Mouse (Mus musculus) stomach, embryonic 15.5 days (tissue): Measurements from ENCODE around the gene Igf2bp1. TPM values are rescaled to one million over a fixed set of nuclear protein-coding genes. Genes with fewer than 3 reads are reported as not detected.
A peak's percentile ranks its signal among the peaks of the same experiment; 100 is the strongest.

Source experiments
- ATAC-seq: fragments of 200-750 bp; cut with Nextera tagmentation; 2 replicates; pipeline ENCODE4 v1.8.0; 2017; ENCODE audit warnings: low read depth, moderate number of reproducible peaks, moderate TSS enrichment; ENCODE audit not compliant: insufficient read depth, low FRiP score
- H3K27ac ChIP-seq: fragments of 300-500 bp; sonication (generic); 2 replicates; pipeline ENCODE4 v1.5.1; 2015; ENCODE audit warnings: mild to moderate bottlenecking, inconsistent platforms
- H3K27me3 ChIP-seq: fragments of 300-500 bp; sonication (generic); replicated peaks from 2 replicates; pipeline ENCODE4 v1.6.1; 2015; ENCODE audit warnings: inconsistent platforms
- H3K36me3 ChIP-seq: fragments of 300-500 bp; sonication (generic); 2 replicates; pipeline ENCODE4 v1.6.1; 2015; ENCODE audit warnings: inconsistent platforms
- H3K4me1 ChIP-seq: fragments of 300-500 bp; sonication (generic); 2 replicates; pipeline ENCODE4 v1.6.1; 2015; ENCODE audit warnings: inconsistent platforms
- H3K4me2 ChIP-seq: fragments of 300-500 bp; sonication (generic); 2 replicates; pipeline ENCODE4 v1.6.1; 2015; ENCODE audit warnings: mild to moderate bottlenecking, inconsistent platforms
- H3K4me3 ChIP-seq: fragments of 300-500 bp; sonication (generic); replicated peaks from 2 replicates; pipeline ENCODE4 v1.5.1; 2015; ENCODE audit warnings: inconsistent platforms
- H3K9ac ChIP-seq: fragments of 300-500 bp; sonication (generic); 2 replicates; pipeline ENCODE4 v1.6.1; 2015; ENCODE audit warnings: inconsistent platforms
- H3K9me3 ChIP-seq: fragments of 300-500 bp; sonication (generic); 2 replicates; pipeline ENCODE4 v1.6.1; 2016; ENCODE audit warnings: inconsistent platforms
- WGBS: fragments of 180-500 bp; shearing (Covaris S2); methylation state at CpG from one replicate; pipeline ENCODE4 v1.1.7; 2015; 5-methylcytosine and 5-hydroxymethylcytosine counted together
- microRNA-seq: library from miRNA; unstranded; fragments of <30 nt; microRNA quantifications from one replicate; pipeline ENCODE4, GENCODE M21; 2016
- polyA plus RNA-seq: library from polyadenylated mRNA; unstranded; fragments of >200 nt; fragmentation: Nextera tagmentation; extraction: Ambion mirVana; gene quantifications from 2 replicates; pipeline ENCODE4 v1.2.1, GENCODE M21; 2015

Igf2bp1 gene
- polyA plus RNA-seq, 1 experiment from 2014 or later: 27.8 TPM

DNA sequence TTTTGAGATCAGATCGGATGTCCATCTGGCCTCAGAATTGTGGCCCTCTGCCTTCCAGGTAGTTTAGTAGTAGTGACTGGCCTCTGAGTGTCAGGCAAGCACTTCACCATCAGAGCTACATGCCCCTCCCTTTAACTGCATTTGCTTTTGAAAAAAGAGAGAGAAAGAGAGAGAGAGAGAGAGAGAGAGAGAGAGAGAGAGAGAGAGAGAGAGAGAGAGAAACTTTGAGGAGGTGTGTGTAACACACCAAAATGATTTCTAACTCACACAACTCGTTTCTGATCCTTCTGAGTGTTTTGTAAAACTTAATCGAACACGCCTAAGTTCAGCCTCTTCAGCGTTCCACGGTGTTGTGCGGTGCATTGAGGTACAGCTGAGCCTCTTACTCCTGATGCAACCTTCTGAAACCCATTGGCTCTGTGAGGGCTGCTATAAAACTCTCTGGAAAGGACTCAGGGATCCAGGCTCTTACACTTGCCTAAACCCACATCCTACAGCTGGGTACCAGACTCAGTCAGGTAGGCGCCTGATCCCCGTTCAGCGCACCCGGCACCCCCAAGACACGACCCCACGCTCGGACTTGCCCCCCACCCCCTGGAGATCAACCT, 91.7 kb downstream of the Igf2bp1 start:
- Histone ChIP-seq H3K27ac (no peak overlapping the region), H3K4me1 (peaks cover 8% of the 10 kb centered on the region; the same call in 1 of the 2 replicates), H3K36me3 (no peaks in the 10 kb centered on the region), H3K9ac (no peak overlapping the region), H3K9me3 (no peaks in the 10 kb centered on the region), H3K4me2 (peak overlapping the region; percentile 53), H3K4me3 (peak overlapping the region; percentile 30), H3K27me3 (peaks cover 53% of the 10 kb centered on the region)
- ATAC-seq: no peak
- 3% methylated on average over 14 of the region's 14 CpGs for WGBS

- Histone ChIP-seq H3K4me2 (no peak overlapping the region), H3K27me3 (peaks cover 43% of the 10 kb centered on the region)
Observed at GRCm38 (mm10) chr11:95911579-95911978, 94.2 kb downstream of the Igf2bp1 start.

DNA sequence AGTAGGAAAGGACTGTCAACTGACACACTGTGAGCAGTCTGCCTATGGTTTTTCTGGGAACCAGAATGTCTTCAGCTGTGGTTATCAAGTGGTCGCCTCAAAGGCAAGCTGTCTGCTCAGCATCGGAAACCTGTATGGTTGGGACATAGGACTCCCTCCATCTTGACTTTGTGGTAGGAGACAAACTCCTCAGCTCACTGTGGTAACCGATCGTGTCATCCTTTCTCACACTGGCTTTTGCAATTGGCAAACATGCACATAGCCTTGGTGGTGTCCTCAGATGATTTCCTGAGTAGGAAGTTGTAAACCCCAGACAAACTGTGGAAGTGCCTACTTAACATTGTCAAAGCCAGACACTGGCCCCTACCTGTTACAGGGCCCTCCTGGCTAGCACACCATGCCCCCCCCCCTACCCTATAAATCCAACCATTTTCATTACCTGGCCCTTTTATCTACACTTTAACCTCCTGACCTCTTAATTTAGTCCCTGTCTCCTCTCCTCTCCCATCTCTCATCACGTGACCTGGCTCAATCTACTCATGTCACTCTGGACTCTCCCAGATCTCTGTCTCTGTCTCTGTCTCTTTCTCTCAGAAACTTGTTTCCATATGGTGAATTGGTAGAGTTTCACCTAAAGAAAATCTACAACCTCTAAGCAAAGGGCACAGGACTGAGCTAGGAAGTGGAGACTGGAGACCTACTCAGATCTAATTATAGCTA, 97.8 kb downstream of the Igf2bp1 start:
- H3K4me3 ChIP-seq: no peak overlapping the region
- H3K4me2 ChIP-seq: no peak overlapping the region

More at GRCm38 (mm10) chr11:95911579-95911978, 94.2 kb downstream of the Igf2bp1 start:
- Histone ChIP-seq H3K4me1 (peaks cover 8% of the 10 kb centered on the region; the same call in 1 of the 2 replicates), H3K9me3 (no peaks in the 10 kb centered on the region), H3K27ac (no peak overlapping the region), H3K9ac (no peak overlapping the region), H3K36me3 (no peaks in the 10 kb centered on the region), H3K4me3 (no peak overlapping the region)
- 0 out of 2 replicates have a peak, but pooled peaks have one; percentile 27 for ATAC-seq
- 18% methylated on average over 7 of the region's 7 CpGs for WGBS

More for the DNA sequence above, 97.8 kb downstream of the Igf2bp1 start:
- 84% methylated on average over 5 of the region's 5 CpGs for WGBS
- no peak for ATAC-seq
- Histone ChIP-seq H3K27me3 (peaks cover 12% of the 10 kb centered on the region), H3K9me3 (no peaks in the 10 kb centered on the region), H3K36me3 (no peaks in the 10 kb centered on the region), H3K27ac (no peak overlapping the region), H3K9ac (no peak overlapping the region), H3K4me1 (no peaks in the 10 kb centered on the region)

Small RNA genes within 50 kb of the gene (microRNA-seq; reads per million reads assigned to microRNA genes)
- gene Mir3063: 0.97 reads per million

Other genes starting within 250 kb of the Igf2bp1 start
- 0.86 and 1.2 TPM in 2 replicates for gene Phospho1, start 181.4 kb downstream of the Igf2bp1 start, polyA plus RNA-seq
- 16.9 and 17.1 TPM in 2 replicates for gene Gngt2, start 168.7 kb downstream of the Igf2bp1 start, polyA plus RNA-seq
- gene Abi3, start 163.5 kb downstream of the Igf2bp1 start, polyA plus RNA-seq: 7.4 and 9.8 TPM in 2 replicates
- 8.9 and 9.6 TPM in 2 replicates for gene B4galnt2, start 91.0 kb downstream of the Igf2bp1 start, polyA plus RNA-seq
- 2.3 and 2.9 TPM in 2 replicates for gene Gip, start 18.6 kb upstream of the Igf2bp1 start, polyA plus RNA-seq
- 87.6 and 98.6 TPM in 2 replicates for gene Snf8, start 28.9 kb upstream of the Igf2bp1 start, polyA plus RNA-seq
- gene Ube2z, start 59.4 kb upstream of the Igf2bp1 start, polyA plus RNA-seq: 38.2 and 39.7 TPM in 2 replicates
- gene Atp5g1, start 69.7 kb upstream of the Igf2bp1 start, polyA plus RNA-seq: 718 and 882 TPM in 2 replicates
- 0.13 and 0.18 TPM in 2 replicates for gene Calcoco2, start 106.0 kb upstream of the Igf2bp1 start, polyA plus RNA-seq
- gene Ttll6, start 127.8 kb upstream of the Igf2bp1 start, polyA plus RNA-seq: 0.31 and 0.36 TPM in 2 replicates
- gene Hoxb13, start 188.4 kb upstream of the Igf2bp1 start, polyA plus RNA-seq: 0.05 TPM in 1 of 2 replicates, not detected in the other